Mouse (Mus musculus) thymus, postnatal 0 days (tissue): ENCODE results near the gene Enpp1. TPM values are rescaled to one million over a fixed set of nuclear protein-coding genes. Genes with fewer than 3 reads are reported as not detected.

Experiments used
- DNase-seq: peaks from one replicate; pipeline ENCODE4 v3.0.0-alpha.2; 2015; ENCODE audit warnings: low spot score
- polyA plus RNA-seq: library from polyadenylated mRNA; unstranded; fragments of >200 nt; fragmentation: Nextera tagmentation; extraction: Ambion mirVana; gene quantifications from 2 replicates; pipeline ENCODE4 v1.2.1, GENCODE M21; 2015

The Enpp1 gene
- polyA plus RNA-seq, 1 experiment from 2014 or later: 1.1 TPM

DNA sequence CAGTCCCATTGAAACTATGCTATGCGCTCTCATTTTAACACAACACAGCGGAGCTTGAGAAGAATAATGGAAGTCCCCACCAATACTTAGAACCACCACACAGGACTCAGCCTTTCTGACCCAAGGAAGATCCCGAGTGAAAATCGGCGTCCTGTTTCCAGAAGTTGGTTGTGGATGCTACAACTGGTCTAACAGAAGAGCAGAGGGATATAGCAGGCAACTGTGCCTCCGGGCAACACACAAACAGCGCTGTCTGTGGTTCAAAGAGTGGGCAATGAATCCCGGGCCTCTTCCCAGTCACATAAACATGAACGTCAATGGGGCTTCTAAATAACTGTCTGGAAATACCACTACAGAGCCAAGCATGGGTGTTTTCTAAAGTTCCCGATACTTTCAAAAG is 888 bp downstream of the Enpp1 start:
- DNase-seq: no peak

DNA sequence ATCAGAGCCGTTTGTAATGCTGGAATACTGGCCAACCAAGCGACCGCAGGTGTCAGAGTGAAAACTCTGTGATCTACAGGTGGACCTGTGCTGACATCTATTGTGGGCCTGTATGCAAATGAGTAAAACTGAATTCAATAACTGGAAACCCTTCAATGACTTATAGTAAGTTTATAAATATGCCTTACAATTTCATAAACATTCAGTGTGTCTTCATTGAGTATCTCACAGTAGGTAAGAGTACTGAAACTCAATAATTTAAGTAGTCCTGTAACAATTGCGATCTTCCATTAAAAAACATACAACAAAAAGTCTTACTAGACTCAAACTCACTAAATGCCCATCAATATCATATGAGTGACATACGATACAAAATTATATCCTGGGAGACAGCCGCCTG is 1.6 kb downstream of the Enpp1 start:
- no peak for DNase-seq

DNA sequence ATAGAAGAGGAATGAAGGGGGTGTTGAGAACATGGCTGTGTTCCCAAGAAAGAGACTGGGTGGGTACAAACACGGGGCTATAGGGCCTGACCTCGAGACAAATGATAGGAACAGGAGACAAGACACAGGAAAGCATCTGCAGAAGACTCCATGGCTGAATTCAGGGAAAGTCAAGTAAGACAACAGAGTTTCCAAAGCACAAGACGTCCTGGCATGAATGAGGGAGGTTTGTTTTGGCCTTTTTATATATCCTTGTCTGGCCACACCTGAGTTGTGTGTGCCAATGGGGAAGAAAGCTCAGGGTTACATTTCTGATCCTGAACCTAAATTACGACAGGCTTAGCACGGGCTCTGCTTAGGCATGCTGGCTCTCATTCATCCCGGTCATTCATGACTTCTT is 4.2 kb downstream of the Enpp1 start:
- DNase-seq: no peak

DNA sequence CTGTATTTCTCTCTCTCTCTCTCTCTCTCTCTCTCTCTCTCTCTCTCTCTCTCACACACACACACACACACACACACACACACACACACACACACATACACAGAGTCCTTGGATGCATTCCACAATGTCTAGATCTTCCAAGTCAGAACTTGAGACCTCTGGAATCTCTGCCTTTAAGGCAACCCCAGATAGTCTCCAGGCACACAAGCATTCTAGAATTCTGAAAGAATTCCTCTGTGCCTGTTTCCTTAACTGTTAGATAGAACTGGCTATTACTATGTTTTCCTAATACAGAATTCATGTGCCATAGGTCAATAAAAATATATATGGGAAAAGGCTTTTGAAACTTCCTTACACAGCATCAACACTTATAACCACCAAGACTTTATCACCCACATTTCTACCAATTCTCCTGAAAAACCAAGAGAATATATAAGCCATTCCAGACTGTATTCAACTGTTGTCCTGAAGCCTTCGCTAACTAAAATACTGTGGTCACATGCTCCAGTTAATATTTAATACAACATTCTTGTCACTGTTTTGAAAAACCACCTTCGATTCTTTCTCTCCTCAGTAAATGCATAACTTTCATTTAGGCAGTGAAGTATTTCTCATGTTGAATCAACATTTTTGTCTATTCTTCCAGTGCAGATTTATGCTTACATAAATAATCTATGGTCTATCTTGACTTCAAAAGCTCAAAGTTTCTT is 5.4 kb downstream of the Enpp1 start:
- no peak for DNase-seq

DNA sequence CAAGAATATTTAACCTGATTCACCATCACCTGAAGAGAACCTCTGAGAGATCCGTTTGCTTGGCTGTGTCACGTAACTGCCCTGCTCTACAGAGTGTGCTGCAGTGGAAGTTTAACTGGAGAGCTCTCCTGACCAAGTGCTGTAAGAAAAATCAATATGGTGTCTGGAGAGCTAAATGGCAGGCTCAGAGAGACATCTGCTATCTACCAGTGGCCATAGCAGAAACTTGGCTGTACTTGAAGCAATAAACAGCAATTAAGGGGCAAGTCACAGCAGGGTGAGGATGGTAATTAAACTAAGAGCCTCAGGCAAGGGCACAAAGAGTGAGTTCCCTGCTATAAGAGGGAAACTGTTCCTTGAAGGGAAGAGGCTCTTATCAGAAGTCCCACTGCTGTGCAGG is 9.3 kb downstream of the Enpp1 start:
- DNase-seq: no peak

DNA sequence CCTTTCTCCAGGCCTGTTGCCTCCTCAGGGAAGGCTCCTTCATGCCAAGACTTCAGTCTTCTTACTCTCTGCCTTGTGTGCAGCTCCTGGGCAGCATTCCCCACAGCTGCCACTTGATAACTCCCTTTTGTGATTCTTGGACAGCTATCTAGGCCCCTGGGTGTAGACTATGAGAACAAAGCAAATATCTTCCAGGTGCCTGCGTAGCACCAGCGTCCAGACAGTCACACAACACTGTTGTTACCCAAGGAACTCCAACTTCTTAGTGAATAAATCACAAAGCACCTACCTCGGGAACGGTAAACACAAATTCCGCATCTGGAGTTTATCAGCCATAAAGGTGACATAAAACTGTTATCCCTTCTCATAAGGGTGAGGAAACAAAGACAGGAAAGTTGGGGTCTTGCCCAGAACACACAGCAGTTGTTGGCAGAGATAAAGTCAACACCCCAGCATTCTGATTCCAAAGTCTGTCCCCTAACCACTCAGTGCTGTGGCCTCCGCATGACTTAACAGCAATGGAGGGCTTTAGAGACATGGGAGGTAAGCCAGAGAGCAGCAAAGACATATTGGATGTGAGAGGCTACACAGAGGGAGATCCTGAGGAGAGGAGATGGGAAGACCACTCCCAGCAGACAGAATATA is 13.7 kb downstream of the Enpp1 start:
- no peak for DNase-seq

DNA sequence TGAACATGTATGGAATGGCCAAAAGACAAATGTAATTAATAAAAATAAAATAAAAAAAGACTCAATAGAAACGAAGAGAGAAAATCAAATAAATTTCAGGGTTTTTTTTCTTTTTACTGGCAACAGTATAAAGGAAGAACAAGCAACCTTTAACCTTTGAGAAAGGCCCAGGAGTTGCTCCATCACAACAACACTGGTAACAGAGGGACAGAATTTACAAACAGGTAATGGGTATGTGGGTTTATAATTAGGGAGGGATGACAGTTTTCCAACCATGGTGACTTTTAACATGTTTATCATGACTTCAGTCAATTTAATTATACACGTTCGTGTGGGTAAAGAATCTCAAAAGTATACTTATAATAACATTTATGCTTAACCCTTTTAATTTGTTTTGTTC is 15.2 kb downstream of the Enpp1 start:
- no peak for DNase-seq

DNA sequence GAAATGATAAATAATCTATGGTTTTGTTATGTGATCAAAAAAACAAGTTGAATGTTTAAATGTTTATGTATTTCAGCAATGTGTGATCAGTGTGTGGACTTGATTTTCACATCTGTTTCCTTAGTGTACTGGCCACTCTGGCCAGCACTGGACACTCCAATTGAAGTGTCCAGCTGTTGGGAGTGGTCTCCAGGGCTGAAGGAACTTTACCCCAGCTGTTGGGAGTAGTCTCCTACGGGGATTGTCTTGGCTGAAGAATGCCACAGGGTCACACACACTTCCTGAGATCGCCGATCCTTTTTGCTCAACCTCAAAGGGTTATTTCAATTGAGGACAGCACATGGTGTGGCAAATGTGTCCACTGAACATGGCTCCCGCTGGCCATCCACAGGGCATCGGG is 16.2 kb downstream of the Enpp1 start:
- DNase-seq: no peak

DNA sequence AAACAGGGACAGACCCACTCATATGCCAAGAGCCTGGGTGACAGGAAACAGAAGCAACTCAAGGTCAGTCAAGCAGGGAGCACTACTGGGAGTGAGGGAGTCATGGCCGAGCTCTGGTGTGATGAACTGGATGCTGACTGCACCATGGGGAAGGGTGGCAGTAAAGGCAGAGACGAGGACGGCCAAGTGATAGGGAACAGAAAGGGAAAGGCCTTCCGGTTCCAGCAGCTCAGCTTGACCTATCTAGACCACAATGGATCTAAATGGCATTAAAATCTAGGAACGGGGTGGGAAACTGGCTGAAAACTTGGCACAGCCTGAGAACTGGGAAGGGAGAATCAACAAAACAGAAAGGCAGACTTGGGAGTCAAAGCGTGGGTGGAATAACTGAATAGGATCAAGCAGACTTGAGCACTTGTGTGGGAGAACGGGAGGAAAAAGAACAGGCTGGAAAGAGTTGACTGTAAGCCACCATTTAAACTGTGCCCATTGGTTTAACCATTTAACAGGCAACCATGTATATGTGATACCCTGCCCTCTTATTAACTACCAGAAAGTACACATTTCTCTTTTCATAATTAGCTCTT is 29.3 kb downstream of the Enpp1 start:
- no peak for DNase-seq

DNA sequence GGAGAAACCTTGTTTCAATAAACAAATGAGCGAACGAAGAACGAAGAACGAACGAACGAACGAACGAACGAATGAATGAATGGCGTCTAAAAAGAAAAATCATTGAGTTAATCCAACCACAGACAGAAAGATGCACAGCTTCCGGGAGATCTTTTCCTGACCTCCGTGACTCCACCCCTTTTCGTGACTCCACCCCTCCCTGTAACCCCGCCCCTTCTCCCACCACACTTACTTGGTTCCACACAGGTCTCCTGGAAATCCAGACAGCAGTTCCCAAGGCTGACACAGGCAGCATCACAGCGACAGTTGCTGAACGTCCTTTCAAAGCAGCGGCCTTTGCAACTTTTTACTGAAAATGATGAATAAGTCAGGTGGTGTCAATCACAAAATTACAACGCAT is 34.3 kb downstream of the Enpp1 start:
- no peak for DNase-seq

DNA sequence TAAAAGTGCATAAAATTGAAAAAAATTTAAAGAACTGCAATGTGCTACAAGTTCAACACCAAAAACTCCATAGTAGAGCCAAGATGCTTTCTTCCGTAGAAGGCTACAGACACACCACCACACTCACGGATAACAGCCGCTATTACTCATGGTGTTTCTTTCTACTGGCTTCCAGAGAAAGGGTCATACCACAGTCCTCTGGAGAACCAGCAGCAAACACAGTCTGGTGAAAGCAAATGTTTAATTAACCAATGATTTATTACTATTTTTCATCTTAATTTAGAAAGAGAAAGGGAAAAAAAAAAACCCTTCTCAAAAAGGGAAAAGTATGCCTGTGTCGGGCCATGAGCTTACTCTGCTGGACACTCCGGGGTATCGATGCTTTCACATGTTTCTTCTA is 37.7 kb downstream of the Enpp1 start:
- no peak for DNase-seq

DNA sequence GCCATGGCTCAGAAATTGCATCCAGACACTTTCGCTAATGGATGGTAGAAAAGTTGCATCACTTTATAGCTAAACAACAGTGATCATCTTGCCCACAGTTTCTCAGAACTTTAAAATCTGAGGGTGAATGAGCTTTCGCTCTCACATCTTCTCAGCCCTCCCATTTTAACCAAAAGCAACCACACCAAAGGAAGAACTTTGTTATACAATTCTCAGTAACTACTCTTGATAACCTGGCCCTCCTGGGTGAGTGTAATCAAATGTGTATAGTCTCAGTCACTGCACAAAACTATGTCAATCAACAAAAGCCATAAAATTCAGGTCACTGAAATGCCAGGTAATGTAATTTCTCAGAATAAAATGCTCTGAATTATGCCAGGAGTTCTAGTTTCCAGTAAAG is 39.0 kb downstream of the Enpp1 start:
- DNase-seq: no peak

DNA sequence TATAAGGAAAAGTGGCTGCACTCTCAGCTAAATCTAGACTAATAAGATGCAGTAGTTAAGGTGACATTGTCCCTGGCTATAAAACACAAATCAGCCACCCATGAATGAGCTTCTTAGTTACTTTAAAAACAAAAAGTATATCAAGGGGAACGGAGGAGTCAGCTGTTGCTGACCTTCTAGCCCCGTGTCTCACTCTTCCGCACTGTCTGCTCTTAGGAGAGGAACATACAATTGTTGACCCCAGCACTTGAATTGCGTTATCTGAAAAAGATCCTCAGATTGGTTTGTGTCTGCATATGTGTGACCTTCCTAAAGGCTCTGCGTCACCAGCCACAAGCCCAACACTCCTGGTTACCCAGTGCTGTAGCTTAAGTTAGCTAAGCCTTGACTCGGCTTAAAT is 41.4 kb downstream of the Enpp1 start:
- no peak for DNase-seq

DNA sequence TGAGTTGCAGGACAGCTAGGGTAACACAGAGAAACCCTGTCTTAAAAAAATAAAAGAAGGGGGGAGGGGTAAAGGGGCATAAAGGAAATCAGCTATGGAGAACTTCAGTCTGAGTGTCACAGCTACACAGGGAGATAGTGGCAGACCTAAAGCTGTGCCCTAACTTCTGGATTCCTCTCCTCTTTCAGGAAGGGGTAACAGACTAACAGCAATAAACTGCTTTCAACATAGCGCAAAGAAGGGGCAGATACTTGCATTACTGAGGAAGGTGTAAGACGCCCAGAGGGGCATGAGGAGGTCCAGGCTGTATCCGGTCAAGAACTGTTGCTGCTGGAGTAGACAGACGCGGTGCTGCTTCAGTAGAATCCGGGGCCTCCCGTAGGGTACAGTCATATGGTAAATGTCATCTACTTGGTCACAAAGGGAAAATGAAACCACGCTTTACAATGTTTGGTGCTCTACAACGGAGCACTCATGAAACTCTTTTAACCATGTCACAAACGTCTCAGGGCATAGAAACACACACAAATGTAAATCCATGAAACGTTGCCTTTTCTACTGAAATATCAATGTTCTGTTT is 60.9 kb downstream of the Enpp1 start:
- no peak for DNase-seq

DNA sequence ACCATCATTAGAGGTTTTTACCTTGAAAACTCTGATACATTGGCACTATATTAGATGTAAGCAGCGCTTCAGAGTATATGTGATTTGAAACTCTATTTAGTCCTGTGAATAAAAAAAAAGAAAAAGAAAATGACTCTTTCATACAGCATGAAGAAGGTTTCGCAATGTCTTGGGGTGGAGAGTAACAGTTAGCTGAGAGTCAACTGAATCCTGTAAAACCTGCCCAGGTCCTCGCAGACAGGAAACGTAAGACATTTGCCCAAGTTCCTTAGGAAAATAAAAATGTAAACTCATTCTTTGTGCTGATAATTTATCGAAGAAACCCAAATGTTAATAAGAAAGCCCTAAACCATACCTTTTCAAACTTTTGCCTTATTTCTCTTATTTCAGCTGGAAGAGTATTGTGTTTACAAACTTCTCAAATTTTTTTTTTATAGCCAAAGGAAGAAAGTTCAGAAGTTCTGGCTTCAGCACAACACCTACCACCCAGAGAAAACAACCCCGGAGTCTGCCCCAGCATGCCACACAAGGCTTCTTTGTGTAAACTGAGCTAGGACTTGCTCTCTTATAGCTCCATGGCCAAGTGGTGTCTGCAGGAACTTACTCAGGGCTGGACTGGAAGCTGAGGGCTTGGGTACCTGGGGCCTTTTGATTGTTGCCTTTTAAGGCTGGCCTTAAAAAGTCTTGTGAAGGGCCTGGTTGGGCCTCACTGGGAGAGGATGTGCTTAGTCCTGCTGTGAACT is 63.8 kb downstream of the Enpp1 start:
- DNase-seq: no peak

DNA sequence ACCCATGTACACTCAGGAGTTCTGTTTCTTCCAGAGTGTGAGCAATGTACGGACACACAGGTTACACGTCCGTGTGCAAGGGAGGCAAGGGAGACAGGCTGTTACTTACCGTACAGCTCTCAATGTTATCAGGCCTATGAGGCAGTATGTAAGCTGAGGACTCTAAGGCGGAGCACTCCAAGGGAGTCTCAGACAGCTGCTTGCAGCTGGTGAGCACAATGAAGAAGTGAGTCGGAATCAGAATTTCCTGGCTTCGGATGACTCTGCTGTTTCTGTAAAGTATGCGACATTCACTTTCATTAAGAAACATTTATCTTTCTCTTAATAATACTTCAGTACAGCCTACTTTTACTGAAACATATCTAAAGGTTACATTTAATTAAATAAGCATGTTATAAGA is 66.8 kb downstream of the Enpp1 start:
- no peak for DNase-seq

DNA sequence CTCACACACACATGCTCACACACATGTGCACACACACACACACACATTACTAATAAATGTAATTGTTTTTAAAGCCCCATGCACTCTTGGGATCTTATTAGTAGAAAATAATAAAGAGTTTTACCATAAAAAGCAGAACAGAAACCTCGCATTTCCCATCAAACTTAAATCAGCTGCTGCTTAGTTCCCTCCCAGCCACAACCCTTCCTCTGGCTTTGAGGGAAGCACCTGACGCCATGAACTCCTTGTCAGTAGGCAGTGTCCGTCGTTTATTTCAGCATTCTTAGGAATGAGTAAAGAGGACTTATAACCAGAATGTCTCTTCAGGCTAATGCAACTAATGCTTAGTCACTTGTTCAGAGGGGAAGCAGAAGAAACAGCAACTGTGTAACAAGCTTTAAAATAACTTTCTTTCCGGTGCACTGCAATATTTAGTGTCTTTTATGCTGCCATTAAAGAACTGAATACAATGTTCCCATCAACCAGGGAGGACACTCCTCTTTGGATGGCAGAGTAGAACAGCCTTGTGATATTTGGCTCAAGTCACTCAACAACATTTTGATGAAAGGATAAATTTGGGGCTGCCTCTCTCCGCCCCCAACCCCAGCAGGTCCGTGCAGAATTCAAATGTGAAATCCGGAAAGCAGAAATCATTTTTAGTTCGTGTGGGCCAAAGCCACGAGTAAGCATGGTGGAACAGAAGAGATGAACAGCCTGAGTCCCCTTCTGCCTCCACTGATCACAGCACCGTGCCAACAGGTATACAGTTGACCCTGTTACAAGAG is 69.0 kb downstream of the Enpp1 start:
- DNase-seq: no peak

DNA sequence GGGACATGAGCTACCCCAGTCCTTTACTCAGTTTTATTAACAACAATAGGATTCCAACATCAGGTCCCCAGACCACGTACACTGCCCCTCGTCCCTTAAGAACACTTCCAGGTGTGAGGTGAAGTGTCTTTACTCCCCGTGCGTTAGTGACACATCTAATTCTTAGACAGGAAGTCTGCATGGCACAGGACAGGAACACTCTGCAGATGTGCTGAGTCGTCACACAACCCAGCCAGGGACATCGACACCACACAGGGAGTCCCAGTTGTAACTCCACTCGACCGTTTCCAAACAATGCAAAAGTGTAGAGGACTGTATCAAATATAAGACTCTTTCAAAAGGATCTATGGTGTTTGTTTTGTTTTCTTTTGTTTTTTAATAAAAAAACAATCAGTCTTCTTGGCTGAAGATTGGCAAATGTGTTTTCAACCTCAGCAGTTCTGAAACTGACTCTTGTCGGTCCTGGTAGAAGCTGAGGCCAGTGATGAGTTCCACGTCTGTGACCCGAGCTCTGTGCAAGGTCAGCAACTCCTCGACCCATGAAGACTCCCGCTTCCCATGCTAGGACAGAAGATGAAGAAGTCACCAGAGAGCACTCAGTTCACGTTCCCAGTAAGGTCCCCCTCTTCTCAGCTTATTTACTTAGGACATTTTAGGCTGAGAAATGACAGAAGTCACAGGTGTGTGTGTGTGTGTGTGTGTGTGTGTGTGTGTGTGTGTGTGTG is 70.4 kb downstream of the Enpp1 start:
- DNase-seq: peak; percentile 59

DNA sequence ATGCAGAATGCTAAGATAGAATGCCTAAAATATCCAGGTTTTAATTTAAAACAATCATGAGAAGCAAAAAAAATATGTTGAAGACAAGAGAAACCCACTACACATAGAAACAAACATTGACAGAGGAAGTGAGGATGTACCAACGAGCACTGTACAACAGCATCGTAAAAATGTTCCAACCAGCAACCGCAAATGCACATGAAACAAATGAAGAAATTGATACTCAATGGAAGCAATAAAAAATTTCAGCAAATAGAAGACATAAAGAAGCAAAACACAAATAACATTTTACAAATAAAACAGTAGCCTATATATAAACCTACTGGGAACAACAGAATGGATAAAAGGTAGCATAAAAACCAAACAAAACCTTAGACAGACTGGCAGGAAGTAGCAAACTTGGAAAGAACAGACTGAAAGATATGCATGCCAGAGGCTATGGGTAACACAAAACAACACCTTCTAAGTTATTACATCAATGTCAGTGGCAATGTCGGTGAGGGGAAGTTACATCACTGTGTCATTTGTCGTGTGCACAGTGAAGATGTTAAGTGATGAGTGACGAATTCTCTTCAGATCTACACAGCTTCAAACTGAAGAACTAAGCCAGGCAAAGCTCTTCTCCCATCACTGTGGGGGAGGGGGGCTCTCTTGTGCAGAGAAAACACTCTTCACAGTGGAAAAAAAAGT is 71.6 kb downstream of the Enpp1 start:
- no peak for DNase-seq

DNA sequence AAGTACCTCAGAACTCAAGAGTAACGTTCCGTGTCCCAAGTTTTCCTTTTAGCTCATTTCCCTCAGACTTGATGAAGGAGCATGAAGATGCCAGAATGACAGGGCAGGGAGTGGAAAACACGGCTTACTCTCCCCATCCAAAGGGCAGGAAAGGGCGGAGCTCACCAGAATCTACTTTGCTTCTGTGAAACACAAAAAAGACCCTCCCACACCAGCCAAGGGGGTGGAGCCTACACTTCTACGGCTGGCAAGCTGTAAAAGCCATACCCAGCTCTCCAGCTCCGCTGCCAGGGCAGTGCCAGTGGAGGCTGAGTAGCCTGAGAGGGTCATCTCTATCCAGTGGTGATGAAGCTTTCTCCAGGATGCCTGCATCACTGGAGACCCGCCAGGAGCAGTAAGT is 72.4 kb downstream of the Enpp1 start:
- DNase-seq: no peak
